Mouse (Mus musculus) urinary bladder, adult 18-20 months (tissue): ENCODE measurements around the gene Asic5.

ENCODE experiments used
- DNase-seq, 2 experiments: peaks; one replicate each; pipeline ENCODE4 v3.0.0; 2022; ENCODE audit warnings: low spot score in 2 of 2, mixed read lengths in 2 of 2

Gene Asic5

GRCm38 (mm10) chr3:82014148-82014703 lies 32.1 kb downstream of the Asic5 start:
- no peak for DNase-seq

- DNase-seq = no peak
Measured at GRCm38 (mm10) chr3:82022421-82022920, 40.4 kb downstream of the Asic5 start.

- no peak for DNase-seq
Measured at GRCm38 (mm10) chr3:82023065-82023464, 41.0 kb downstream of the Asic5 start.

GRCm38 (mm10) chr3:82027286-82027685 lies 45.2 kb downstream of the Asic5 start:
- no peak for DNase-seq

- no peak for DNase-seq
Measured at GRCm38 (mm10) chr3:82029229-82029628, 47.1 kb downstream of the Asic5 start.

GRCm38 (mm10) chr3:82030008-82030748 lies 48.1 kb downstream of the Asic5 start:
- DNase-seq = no peak

GRCm38 (mm10) chr3:82036262-82037044 lies 54.4 kb downstream of the Asic5 start:
- no peak for DNase-seq

GRCm38 (mm10) chr3:82043676-82044075 lies 61.6 kb downstream of the Asic5 start:
- DNase-seq = no peak

- DNase-seq = no peak
Measured at GRCm38 (mm10) chr3:82044902-82045301, 62.8 kb downstream of the Asic5 start.

- DNase-seq = no peak
Measured at GRCm38 (mm10) chr3:82046087-82046486, 64.0 kb downstream of the Asic5 start.

GRCm38 (mm10) chr3:82047100-82047753 lies 65.1 kb downstream of the Asic5 start:
- peak in 1 of 2 experiments; percentile 16 for DNase-seq

- DNase-seq = no peak
Measured at GRCm38 (mm10) chr3:82048078-82048477, 66.0 kb downstream of the Asic5 start.

GRCm38 (mm10) chr3:82048681-82049080 lies 66.6 kb downstream of the Asic5 start:
- DNase-seq = no peak

- no peak for DNase-seq
Measured at GRCm38 (mm10) chr3:82051468-82051867, 69.4 kb downstream of the Asic5 start.

- DNase-seq = no peak
Measured at GRCm38 (mm10) chr3:82052029-82052428, 69.9 kb downstream of the Asic5 start.

GRCm38 (mm10) chr3:82054283-82054974 lies 72.3 kb downstream of the Asic5 start:
- DNase-seq = no peak

GRCm38 (mm10) chr3:82057201-82057600 lies 75.1 kb downstream of the Asic5 start:
- DNase-seq = no peak

- DNase-seq = no peak
Measured at GRCm38 (mm10) chr3:82061402-82062180, 79.5 kb downstream of the Asic5 start.

- DNase-seq = no peak
Measured at GRCm38 (mm10) chr3:82067830-82068229, 85.7 kb downstream of the Asic5 start.
